Mouse (Mus musculus) liver, embryonic 13.5 days (tissue): Measurements from ENCODE around the gene Dohh. TPM values are rescaled to one million over a fixed set of nuclear protein-coding genes. Genes with fewer than 3 reads are reported as not detected.

Experiments
- ATAC-seq: fragments of 200-750 bp; cut with Nextera tagmentation; 2 replicates; pipeline ENCODE4 v1.8.0; 2017; ENCODE audit warnings: low read depth, mild to moderate bottlenecking, moderate number of reproducible peaks, moderate library complexity
- DNase-seq: peaks from one replicate; pipeline ENCODE4 v3.0.0; 2022
- H3K27ac ChIP-seq: fragments of 300-500 bp; sonication (generic); 2 replicates; pipeline ENCODE4 v1.5.1; 2015; ENCODE audit warnings: moderate library complexity, mild to moderate bottlenecking, inconsistent platforms
- H3K27me3 ChIP-seq: fragments of 300-500 bp; sonication (generic); 2 replicates; pipeline ENCODE4 v1.6.1; 2015; ENCODE audit warnings: mild to moderate bottlenecking, inconsistent platforms
- H3K36me3 ChIP-seq: fragments of 300-500 bp; sonication (generic); 2 replicates; pipeline ENCODE4 v1.6.1; 2015; ENCODE audit warnings: mild to moderate bottlenecking, inconsistent platforms
- H3K4me1 ChIP-seq: fragments of 300-500 bp; sonication (generic); replicated peaks from 2 replicates; pipeline ENCODE4 v1.6.1; 2015; ENCODE audit warnings: inconsistent platforms
- H3K4me2 ChIP-seq: fragments of 300-500 bp; sonication (generic); 2 replicates; pipeline ENCODE4 v1.6.1; 2015; ENCODE audit warnings: inconsistent platforms, mild to moderate bottlenecking, moderate library complexity
- H3K4me3 ChIP-seq: fragments of 300-500 bp; sonication (generic); replicated peaks from 2 replicates; pipeline ENCODE4 v1.5.1; 2015; ENCODE audit warnings: mild to moderate bottlenecking, inconsistent platforms
- H3K9ac ChIP-seq: fragments of 300-500 bp; sonication (generic); 2 replicates; pipeline ENCODE4 v1.6.1; 2015; ENCODE audit warnings: mild to moderate bottlenecking, inconsistent platforms
- H3K9me3 ChIP-seq: fragments of 300-500 bp; sonication (generic); replicated peaks from 2 replicates; pipeline ENCODE4 v1.6.1; 2016; ENCODE audit warnings: inconsistent platforms
- WGBS: fragments of 180-500 bp; shearing (Covaris S2); methylation state at CpG from one replicate; pipeline ENCODE4 v1.1.7; 2015; ENCODE audit not compliant: insufficient replicate concordance; 5-methylcytosine and 5-hydroxymethylcytosine counted together
- polyA plus RNA-seq: library from polyadenylated mRNA; unstranded; fragments of >200 nt; fragmentation: Nextera tagmentation; extraction: Ambion mirVana; gene quantifications from 2 replicates; pipeline ENCODE4 v1.2.1, GENCODE M21; 2015

The Dohh gene
- polyA plus RNA-seq, 1 experiment from 2014 or later = 68.7 TPM

DNA sequence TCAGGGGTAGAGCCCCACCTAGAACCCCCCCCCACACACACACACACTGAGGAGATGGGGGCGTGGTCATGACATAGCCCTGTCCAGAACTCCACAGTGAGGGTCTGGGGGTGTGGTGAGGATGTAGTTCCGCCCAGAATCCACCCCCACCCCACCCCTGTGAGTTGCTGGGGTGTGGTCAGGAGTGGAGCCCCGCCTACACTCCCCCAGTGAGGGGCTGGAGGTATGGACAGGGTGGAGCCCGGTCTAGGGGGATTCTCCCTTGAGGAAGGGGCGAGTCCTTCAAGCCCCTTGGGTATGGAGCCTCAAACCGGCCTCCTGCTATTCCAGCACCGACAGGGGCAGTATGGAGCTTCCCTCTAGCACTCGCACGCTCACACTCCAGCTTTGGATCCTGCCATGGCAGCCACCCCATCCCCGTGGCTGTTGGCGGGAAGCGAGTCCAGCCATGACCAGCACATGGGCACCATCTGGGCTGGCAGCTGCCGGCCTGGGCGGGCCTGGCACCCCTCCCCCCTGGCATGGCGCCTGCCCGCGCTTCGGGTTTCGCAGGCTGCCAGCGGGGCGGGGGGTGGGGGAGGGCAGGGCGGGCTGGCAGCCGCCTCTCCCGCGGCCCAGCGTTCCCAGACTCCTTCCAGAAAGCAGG lies 32.5 kb downstream of the Dohh start:
- Histone ChIP-seq H3K9ac (peak overlapping the region; percentile 49), H3K27ac (no peak overlapping the region; the same call in 1 of the 2 replicates), H3K4me2 (peak overlapping the region; percentile 64), H3K9me3 (no peaks in the 10 kb centered on the region), H3K4me1 (peaks cover 82% of the 10 kb centered on the region), H3K27me3 (peaks cover 26% of the 10 kb centered on the region; the same call in 1 of the 2 replicates), H3K4me3 (peak overlapping the region; percentile 41), H3K36me3 (no peaks in the 10 kb centered on the region)
- WGBS = 1% methylated on average over 25 of the region's 26 CpGs
- ATAC-seq (0 out of 2 replicates have a peak, but pooled peaks have one; percentile 21), DNase-seq (no peak)

DNA sequence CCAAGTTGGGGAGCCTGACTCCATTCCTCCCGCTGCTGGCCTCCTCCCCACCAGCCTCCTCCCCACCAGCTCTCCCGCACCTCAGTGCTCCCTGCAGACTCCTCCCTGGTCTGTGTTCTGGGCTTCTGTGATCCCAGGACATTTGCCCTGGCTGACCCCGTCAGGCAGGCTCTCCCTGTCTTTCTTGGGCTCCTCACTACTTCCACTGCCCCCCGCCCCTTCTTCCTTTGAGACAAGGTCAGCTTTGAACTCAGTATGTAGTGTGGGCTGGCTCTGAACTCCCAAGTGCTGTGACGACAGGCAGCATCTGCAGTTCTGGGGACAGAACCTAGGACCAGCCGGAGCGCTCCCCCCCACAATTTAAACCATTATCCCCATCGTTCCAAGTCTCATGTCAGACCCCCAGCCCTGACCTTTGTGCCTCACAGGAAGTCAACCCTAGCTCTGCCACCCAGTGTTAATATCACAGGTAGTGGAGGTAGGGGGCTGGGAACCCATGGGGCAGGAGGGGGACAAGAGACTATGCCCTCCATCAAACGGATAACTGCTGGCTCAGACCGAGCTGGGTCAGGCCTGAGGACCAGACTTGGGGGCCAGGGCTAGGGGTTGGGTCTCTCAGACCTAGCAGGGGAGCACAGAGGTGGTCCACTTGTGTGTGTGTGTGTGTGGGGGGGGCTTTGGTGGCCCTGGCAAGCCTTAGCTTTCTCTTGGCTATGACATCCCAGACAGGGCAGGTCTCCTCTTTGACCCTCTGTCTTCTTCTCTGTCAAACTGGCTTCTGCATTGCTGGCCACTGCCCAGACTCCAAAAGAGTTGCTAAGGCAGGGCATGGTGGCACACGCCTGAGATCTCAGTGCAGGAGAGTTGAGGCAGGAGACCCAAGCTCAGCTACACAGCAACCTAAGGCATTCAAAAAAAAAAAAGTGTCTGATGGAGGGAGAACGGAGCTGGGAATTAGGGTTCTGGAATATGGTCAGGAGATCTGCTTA lies 33.3 kb downstream of the Dohh start:
- Histone ChIP-seq H3K9me3 (no peaks in the 10 kb centered on the region), H3K36me3 (no peaks in the 10 kb centered on the region), H3K27me3 (peaks cover 33% of the 10 kb centered on the region; the same call in 1 of the 2 replicates), H3K4me1 (peaks cover 74% of the 10 kb centered on the region), H3K27ac (no peak overlapping the region; the same call in 1 of the 2 replicates), H3K4me3 (peak overlapping the region; percentile 41), H3K9ac (peak overlapping the region; percentile 49), H3K4me2 (peak overlapping the region; percentile 64)
- no peak for DNase-seq
- 42% methylated on average over 12 of the region's 12 CpGs for WGBS
- no peak for ATAC-seq

DNA sequence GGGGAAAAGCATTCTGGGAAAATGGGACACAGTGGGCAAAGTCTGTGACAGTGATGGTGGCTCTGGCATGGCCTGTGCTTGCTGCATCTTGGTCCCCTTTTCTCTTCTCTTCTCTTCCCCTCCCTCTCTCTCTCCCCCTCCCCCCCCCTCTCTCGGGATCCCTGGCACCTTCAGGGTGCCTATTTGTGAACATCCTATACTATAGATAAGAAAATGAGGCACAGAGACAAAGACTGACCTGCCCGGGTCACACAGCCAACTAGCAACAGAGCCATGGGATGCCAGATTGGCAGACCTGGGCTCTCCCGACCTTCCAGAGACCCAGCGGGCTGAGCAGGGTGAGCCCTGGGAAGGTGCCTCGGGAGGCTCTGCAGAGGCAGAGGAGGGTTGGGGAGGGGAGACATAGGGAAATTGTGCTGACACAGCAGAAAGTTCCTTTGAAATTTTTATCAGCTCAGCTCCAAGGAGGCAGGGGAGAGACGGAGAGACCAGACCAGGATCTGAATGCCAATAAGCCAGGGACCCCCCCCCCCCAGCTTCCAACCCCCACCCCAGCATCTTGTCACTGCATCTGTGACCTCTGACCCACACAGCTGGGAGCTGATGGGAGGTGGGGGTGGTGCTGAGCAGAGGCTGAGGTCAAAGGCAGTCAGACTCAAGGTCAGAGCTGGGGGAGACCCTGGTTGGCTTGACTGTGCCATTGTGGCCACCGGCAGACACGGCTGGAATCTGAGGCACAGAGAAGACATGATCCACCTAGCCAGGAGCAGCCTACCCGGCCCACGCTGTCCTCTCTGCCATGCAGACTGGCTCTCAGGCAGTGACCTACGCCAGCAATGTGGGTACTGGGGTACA lies 34.2 kb downstream of the Dohh start:
- no peaks in the 10 kb centered on the region for H3K9me3 ChIP-seq
- H3K4me1 ChIP-seq = peaks cover 65% of the 10 kb centered on the region
- DNase-seq = no peak
- no peak overlapping the region for H3K4me2 ChIP-seq
- H3K27ac ChIP-seq = no peak overlapping the region
- H3K9ac ChIP-seq = no peak overlapping the region
- H3K27me3 ChIP-seq = peaks cover 40% of the 10 kb centered on the region
- ATAC-seq = no peak
- H3K4me3 ChIP-seq = no peak overlapping the region
- 45% methylated on average over 11 of the region's 11 CpGs for WGBS
- H3K36me3 ChIP-seq = no peaks in the 10 kb centered on the region

DNA sequence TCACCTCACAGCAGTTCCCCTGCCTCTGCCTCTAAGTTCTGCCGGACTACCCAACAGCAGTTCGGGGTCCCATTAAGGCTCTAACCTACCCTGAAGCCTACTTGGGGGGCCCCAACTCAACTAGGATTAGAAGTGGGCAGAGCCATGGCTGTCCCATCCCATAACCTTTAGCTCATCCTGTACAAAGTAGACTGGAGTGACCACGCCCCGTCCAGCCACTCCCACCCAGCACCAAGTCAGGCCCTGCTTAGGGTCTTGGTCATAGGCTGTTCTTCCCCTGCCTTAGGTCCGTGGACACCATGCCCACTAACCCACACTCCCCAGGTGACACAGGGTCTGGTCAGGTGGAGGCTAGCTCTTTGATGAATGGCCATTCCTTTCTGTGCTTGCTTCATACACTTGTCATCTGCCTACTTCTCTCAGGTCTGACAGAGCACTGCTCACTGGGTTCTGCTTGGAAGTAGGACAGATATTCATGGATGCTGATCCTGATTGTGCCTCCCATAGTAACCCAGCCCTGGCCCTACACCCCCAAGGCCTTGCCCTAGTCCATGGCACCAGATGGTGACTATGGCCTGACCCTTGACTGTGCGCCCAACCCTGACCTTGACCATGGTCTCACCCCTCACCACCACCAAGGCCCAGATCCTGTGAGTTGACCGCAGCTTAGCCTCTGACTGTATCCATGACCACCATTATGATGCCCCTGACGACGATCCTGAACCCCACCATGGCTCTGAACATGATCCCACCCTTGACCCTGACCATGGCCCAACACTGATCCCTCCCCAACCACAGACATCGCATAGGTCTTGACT lies 35.1 kb downstream of the Dohh start:
- H3K4me1 ChIP-seq = peaks cover 58% of the 10 kb centered on the region

DNA sequence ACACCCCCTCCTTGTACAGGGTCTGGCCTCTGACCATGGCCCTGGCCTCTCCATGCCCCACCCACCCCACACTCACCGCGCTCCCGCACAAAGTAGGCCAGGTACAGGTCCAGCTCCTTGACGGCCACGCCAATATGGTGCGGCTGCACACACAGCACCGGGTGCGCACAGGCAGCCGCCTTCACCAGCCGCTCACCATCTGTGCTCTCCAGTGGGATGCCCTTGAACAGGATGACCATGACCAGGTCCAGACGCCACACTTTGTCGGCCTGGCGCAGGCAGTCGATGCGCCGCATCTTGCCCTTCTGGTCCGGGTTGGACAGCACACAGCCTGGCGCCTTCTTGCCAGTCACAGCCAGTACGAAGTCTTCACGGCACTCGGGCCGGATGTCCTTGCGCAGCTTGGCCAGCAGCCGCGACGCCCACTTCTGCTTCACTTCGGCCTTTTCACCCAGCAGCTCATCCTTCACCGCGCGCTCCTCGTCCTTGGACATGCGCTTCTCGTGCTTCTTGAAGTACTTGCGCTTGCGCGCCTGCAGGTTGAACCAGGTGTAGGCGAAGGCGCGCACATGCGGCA lies 36.1 kb downstream of the Dohh start:
- Histone ChIP-seq H3K27me3 (peaks cover 58% of the 10 kb centered on the region), H3K4me2 (no peak overlapping the region), H3K9ac (no peak overlapping the region), H3K4me1 (peaks cover 59% of the 10 kb centered on the region), H3K27ac (no peak overlapping the region), H3K36me3 (no peaks in the 10 kb centered on the region), H3K4me3 (no peak overlapping the region), H3K9me3 (no peaks in the 10 kb centered on the region)
- DNase-seq (no peak), ATAC-seq (no peak)
- 81% methylated on average over 40 of the region's 40 CpGs for WGBS

More for the DNA sequence above, 35.1 kb downstream of the Dohh start:
- no peak overlapping the region for H3K27ac ChIP-seq
- H3K4me2 ChIP-seq = no peak overlapping the region
- H3K9me3 ChIP-seq = no peaks in the 10 kb centered on the region
- no peak overlapping the region for H3K9ac ChIP-seq
- ATAC-seq (no peak), DNase-seq (no peak)
- H3K36me3 ChIP-seq = no peaks in the 10 kb centered on the region
- peaks cover 48% of the 10 kb centered on the region for H3K27me3 ChIP-seq
- H3K4me3 ChIP-seq = no peak overlapping the region
- 77% methylated on average over 10 of the region's 10 CpGs for WGBS

DNA sequence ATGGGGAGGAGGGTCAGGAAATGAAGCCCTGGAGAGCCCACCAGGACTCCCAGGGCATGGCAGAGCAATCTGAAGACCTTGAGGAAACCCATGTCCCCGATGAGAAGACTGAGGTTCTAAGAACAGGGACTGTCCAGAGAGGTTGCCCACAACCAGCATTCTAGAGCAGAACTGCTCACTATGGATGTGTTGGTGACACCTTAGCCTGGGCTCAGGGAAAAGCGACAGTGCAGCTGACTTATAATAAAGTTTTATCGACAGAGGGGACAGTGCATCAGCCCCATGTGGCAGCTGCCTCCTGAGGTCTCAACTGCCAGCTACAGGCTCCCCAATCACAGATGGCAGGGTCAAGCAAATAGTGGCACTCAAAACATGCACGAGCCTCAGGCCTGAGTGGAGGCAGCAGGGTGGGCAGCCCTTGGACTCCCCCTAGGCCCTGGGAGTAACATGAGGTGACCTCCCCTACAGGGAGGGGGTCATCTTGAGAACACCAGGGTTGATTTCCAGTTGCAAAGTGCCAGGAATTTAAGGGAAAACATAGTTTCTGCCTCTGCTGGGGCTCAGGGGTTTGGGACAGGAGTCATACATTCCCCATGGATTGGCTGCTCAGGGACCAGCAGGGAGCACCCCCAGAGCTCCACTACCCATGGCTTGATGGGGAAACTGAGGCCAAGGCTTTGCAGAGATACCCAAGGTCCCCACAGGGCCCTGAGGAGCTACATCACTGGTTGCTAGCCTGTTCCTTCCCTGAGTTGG lies 37.0 kb downstream of the Dohh start:
- DNase-seq (no peak), ATAC-seq (no peak)
- Histone ChIP-seq H3K27ac (no peak overlapping the region), H3K9ac (no peak overlapping the region), H3K4me1 (peaks cover 59% of the 10 kb centered on the region), H3K27me3 (peaks cover 67% of the 10 kb centered on the region), H3K4me2 (no peak overlapping the region), H3K4me3 (no peak overlapping the region), H3K9me3 (no peaks in the 10 kb centered on the region), H3K36me3 (no peaks in the 10 kb centered on the region)
- WGBS = 57% methylated on average over 4 of the region's 4 CpGs

DNA sequence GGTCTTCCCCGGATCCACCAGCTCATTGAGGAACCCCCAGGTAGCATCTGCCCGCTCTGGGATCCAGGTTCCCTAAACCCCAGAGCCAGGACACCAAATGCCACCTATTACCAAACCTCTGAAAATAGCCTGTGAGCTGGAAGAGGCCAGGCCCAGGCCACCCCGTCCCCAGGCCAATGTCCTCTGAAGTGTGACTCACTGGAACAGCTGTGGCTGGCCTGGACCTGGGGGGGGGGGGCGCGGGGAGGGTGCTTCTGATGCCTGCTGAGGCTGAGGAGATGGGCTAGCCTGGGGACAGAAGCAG lies 37.5 kb downstream of the Dohh start:
- Histone ChIP-seq H3K4me2 (no peak overlapping the region), H3K4me3 (no peak overlapping the region), H3K27ac (no peak overlapping the region), H3K9ac (no peak overlapping the region), H3K9me3 (no peaks in the 10 kb centered on the region), H3K36me3 (no peaks in the 10 kb centered on the region), H3K4me1 (peaks cover 59% of the 10 kb centered on the region), H3K27me3 (peaks cover 70% of the 10 kb centered on the region)
- no peak for ATAC-seq
- 58% methylated on average over 5 of the region's 5 CpGs for WGBS
- no peak for DNase-seq

DNA sequence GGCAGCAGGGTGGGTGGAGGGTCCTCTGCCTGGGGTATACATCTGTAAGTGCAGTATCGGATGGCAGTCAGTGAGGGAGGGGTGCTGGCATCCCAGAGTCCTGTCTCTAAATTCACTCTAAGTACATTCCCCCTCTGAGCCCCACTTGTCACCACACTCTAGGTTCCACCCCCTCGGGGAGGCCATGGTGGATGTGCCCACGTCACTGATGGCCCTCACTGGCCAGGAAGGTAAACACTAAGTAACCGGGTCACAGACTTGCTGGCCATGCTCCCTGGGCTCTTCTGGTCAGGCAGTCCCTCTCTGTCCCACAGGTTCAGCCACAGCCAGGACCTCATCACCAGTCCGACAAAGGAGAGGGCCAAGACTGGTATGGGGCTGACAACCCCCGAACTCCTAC lies 38.0 kb downstream of the Dohh start:
- Histone ChIP-seq H3K9ac (no peak overlapping the region), H3K27me3 (peaks cover 71% of the 10 kb centered on the region), H3K27ac (no peak overlapping the region), H3K4me2 (no peak overlapping the region), H3K36me3 (no peaks in the 10 kb centered on the region), H3K4me3 (no peak overlapping the region), H3K9me3 (no peaks in the 10 kb centered on the region), H3K4me1 (peaks cover 59% of the 10 kb centered on the region)
- WGBS = 60% methylated on average over 6 of the region's 6 CpGs
- ATAC-seq (no peak), DNase-seq (no peak)

DNA sequence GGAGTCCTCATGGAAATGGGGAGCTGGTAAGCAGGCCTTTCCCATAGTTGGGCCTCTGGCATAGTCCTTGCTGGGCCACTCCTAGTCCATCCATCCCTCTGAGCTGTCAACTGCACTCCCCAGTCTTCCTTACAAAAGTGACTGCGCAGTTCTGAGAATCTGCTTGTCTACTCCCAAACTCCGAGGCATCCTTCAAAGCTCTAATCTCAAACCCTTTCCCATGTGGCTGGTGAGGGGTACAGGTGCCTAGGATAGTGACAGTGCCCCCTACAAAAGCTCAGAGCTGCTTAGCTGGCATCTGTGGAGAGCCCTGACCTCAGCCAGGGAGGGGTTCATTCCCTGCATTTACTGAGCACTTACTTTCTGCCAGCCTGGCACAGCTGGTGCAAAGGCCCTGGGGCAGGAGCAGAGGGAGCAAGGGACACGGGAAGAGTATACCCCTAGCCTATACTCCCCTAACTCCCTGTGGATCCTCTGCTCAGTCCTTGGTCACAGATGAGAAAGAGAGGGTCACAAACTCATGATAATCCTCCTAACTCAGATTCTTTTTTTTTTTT lies 38.5 kb downstream of the Dohh start:
- H3K27me3 ChIP-seq = peaks cover 71% of the 10 kb centered on the region
- H3K4me2 ChIP-seq = no peak overlapping the region
- peaks cover 56% of the 10 kb centered on the region for H3K4me1 ChIP-seq
- no peaks in the 10 kb centered on the region for H3K9me3 ChIP-seq
- DNase-seq (no peak), ATAC-seq (no peak)
- WGBS = 66% methylated on average over 3 of the region's 3 CpGs
- no peak overlapping the region for H3K4me3 ChIP-seq
- no peak overlapping the region for H3K27ac ChIP-seq
- H3K36me3 ChIP-seq = no peaks in the 10 kb centered on the region
- no peak overlapping the region for H3K9ac ChIP-seq
